Mouse (Mus musculus) telencephalon, adult 2 months (tissue): ENCODE data around the gene Slc25a36.

Experiments
- DNase-seq: peaks from one replicate; pipeline ENCODE4 v3.0.0-alpha.2; 2011; ENCODE audit warnings: low read depth, low spot score

The Slc25a36 gene

GRCm38 (mm10) chr9:97112238-97112637 lies 1.3 kb upstream of the Slc25a36 start:
- no peak for DNase-seq

DNA sequence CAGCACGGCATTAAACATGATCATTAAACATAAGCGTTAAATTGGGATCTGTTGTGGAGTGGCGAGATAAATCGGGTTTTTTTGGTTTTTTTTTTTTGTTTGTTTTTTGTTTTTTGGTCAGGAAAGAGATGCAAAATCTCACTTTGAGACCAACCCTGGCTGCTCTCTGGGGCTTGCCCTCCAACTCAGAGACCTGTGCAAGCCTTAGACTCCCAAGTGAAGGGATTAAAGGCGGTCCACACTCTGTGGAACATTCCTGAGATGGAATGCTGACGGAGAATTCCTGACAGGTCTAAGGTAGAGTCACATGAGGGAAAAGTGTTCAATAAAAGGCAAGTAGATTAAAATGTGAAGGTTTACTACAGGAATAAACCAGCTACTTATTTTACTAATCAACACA lies 549 bp upstream of the Slc25a36 start:
- DNase-seq, result no peak

GRCm38 (mm10) chr9:97106481-97107160 lies 4.3 kb downstream of the Slc25a36 start:
- DNase-seq, result no peak

DNA sequence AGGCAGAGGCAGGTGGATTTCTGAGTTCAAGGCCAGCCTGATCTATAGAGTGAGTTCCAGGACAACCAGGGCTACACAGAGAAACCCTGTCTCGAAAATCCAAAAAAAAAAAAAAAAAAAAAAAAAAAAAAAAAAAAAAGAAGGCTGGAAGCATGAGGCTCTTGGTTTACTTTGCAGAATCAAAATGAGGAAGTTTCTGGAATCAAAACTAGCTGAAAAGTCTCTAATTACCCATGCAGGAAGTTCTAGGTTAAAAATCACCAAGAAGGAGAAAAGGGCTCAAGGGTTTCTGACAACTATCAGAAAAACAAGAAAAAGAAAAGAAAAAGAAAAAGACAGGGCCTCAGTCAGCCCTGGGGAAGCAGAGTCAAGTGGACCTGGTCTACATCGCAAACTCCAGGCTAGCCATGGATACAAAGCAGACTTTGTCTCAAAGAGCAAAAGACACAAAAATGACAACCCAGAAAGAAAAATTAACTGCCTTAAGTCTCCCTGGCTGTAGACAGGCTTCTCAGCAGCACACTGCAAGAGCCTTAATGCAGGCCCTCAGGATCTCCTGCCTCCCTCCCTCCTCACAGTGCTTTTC lies 5.5 kb downstream of the Slc25a36 start:
- no peak for DNase-seq

DNA sequence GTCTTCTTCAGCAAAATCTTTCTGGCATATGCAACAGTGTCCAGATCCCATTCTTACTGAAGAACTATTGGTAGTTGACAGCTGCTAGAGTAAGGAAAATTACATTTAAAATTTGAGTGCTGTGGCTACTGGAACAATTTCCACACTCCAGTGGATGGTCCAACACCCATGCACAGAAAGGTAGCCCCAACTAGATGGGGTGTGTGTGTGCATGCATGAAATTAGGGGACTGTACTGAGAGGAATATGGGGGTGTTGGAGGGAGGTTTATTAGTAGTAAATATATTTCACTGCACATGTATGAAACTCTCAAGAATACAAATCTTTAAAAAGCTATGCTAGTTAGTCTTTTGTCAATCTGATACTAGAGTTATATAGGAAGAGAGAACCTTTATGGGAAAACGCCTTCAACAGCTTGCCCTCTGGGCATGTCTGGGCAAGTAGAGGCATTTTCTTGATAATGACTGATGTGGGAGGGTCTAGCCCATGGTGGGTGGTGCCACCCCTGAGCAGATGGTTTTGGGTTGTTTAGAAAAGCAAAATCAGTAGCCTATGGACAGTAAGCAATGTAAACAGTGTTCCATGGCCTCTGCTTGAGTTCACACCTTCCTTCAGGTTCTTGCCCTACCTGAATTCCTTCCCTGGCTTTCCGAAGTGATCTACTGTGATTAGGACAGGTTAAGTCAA lies 7.4 kb downstream of the Slc25a36 start:
- no peak for DNase-seq

- DNase-seq, result no peak
These were observed 12.0 kb downstream of the Slc25a36 start for GRCm38 (mm10) chr9:97098985-97099384.

GRCm38 (mm10) chr9:97096180-97096579 lies 14.8 kb downstream of the Slc25a36 start:
- no peak for DNase-seq

DNA sequence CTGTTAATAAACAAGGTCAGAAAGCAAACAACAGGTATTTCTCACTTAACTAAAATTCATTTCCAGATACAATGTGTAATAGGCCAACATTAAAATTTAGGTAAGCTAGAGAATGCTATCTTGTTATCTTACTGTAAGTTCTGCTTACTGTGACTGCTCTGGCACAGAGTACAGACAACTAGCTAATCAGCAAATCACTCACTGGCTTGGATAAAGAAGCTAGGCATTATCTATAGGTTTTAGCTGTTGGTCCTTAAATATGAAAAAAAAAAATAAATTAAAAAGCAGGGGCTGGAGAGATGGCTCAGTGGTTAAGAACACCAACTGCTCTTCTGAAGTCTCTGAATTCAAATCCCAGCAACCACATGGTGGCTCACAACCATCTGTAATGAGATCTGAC lies 23.1 kb downstream of the Slc25a36 start:
- no peak for DNase-seq

DNA sequence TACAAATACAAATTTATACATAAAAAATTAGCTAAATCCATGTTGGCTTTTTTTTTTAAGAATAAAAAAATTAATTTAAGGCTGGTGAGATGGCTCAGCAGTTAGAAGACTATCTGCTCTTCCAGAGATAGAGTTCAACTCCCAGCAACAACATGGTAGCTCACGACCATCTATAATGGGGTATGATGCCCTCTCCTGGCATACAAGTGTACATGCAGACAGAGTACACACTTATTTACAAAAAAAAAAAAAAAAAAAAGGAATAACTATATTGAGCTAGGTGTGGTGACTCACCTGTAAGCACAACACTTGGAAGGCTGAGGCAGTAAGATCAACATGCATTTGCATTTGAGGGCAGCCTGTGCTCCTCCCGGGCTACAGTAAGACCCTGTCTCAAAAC lies 26.3 kb downstream of the Slc25a36 start:
- no peak for DNase-seq

DNA sequence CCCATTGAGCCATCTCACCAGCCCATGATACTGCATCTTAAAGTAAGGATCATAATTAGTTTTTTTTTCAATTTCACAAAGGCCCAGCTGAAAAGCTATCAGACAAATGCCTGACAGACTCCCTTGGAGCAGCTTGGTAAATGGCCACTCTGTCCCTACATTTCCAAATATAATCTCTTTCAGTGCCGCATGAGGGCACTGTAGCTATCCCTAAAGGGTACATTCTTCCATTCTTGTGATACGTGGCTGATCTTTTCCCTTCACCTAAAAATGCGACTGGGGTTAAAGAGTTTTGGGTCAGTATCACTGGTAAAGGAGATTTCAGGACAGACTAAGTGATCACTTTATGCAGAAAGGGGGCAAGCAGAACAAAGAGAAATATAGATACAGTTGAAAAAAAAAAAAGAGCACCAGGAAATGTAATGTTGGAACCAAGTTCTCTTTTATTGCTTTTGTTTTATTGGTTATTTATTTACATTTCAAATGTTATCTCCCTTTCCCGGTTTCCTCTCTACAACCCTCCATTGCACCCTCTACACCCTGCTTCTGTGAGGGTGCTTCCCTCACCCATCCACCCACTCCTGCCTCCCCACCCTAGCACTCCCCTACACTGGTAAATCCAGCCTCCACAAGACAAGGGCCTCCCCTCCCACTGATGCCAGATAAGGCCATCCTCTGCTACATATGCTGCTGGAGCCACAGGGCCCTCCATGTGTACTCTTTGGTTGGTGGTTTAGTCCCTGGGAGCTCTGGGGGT lies 29.7 kb downstream of the Slc25a36 start:
- DNase-seq, result no peak

DNA sequence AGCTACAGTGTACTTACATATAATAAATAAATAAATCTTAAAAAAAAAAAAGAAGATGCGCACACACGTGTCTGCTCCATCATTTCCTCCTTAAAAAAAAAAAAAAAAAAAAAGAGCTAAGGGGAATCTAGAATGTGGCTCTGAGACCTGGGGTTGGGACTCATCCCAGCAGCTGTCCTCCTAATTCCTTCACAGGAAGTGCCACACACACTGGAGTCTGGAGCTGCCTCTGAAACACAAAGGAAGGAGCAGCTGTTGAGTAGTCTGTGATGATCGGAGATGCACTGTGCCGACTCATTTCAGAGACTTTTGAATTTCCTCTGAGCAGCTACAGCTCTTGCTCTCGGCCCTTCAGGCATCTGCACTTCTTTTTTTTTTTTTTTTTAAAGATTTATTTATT lies 41.0 kb downstream of the Slc25a36 start:
- no peak for DNase-seq

- DNase-seq, result no peak
These were observed 41.5 kb downstream of the Slc25a36 start for GRCm38 (mm10) chr9:97069466-97069865.

DNA sequence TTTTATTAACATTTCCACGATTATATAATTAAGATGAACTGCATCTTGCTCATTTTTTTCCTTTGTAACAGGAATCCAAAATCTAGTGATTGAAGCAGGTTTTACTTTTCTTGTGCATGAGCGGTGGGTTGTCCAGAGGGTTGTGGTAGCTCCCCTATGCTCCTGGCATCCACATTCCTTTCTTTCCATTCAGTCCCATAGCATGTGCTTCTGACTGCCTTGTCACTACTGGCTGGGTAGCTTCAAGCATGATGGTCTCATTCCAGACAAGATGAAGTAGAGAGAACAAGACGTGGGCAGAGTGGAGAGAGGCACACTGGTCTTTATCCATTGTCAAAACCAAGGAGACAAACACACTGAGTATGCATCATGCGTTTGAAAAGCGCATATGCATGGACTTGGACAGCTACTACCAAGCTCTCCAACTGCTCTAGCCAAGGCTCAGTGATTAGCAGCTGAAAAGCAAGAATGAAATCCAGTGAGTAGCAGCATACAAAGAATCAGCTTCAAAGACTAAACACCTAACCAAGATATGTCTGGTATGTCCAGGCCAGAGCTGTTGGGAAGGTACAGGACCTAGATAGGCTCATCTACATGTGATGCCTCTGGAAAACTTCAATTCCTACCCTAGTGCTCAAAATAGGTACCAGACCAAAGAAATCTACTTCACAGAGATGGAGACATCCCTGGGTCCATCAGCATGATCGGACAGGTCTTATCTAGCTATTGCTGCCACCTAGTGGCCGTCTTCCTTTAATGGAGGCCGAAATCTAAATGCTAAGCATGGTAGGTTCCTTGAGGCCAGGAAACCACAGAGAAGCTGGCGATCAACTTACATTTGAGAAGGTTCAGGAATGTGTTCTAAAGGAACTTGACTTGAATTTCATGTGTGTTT lies 42.5 kb downstream of the Slc25a36 start:
- peak; percentile 78 for DNase-seq

DNA sequence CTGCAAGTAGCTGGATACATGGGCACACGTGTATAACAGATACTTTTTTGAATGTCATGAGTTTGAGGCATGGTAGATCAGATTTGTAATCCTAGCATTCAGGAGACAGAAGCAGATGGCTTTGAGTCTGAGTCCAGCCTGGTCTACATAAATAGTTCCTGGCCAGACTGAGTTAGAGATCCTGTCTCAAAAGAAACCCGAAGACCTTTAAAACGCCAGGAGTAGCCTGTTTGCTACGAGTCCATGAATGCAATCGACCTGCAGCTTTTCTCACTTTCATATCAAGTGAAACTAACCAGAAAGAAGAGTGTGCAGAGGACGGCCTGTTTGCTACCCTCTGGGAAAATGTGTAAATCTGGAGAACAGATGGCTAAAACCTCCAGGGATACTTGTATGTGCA lies 43.2 kb downstream of the Slc25a36 start:
- no peak for DNase-seq

- DNase-seq, result no peak
These were observed 45.1 kb downstream of the Slc25a36 start for GRCm38 (mm10) chr9:97065885-97066284.

- DNase-seq, result no peak
These were observed 45.7 kb downstream of the Slc25a36 start for GRCm38 (mm10) chr9:97065216-97065615.

GRCm38 (mm10) chr9:97064161-97064560 lies 46.8 kb downstream of the Slc25a36 start:
- DNase-seq, result no peak

DNA sequence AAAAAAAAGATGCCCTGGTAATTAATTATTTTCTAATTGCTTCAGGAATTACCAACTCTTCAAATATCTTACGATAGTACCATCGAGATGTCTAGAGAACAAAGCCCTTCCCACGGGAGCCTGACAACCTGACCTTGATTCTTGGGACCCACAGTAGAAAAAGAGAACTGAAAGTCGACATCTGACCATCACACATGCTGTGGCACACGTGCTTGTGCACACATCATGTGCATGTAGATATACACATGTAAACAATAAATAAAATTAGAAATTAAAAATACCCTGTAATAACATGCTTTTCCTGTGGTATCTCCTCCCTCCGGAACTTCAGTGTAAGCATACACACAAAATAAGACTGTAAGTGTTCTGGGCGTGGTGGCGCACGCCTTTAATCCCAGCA lies 49.3 kb downstream of the Slc25a36 start:
- DNase-seq, result no peak

- DNase-seq, result no peak
These were observed 54.2 kb downstream of the Slc25a36 start for GRCm38 (mm10) chr9:97056541-97057338.

GRCm38 (mm10) chr9:97055906-97056305 lies 55.1 kb downstream of the Slc25a36 start:
- no peak for DNase-seq
